Mouse (Mus musculus) cortical plate, adult 2 months (tissue): Measurements from ENCODE around the gene Rps6kc1. TPM values are rescaled to one million over a fixed set of nuclear protein-coding genes. Genes with fewer than 3 reads are reported as not detected.
A peak's percentile ranks its signal among the peaks of the same experiment; 100 is the strongest.

ENCODE experiments used
- H3K27ac ChIP-seq: fragments of 200-500 bp; 2 replicates; pipeline ENCODE4 v1.5.1; 2012; ENCODE audit warnings: low read length, control low read depth, inconsistent platforms; ENCODE audit not compliant: insufficient read depth
- H3K4me1 ChIP-seq: fragments of 200-500 bp; 2 replicates; pipeline ENCODE4 v1.6.1; 2011; ENCODE audit warnings: low read length; ENCODE audit not compliant: control insufficient read depth, insufficient read depth
- H3K4me3 ChIP-seq: fragments of 200-500 bp; 2 replicates; pipeline ENCODE4 v1.5.1; 2011; ENCODE audit warnings: mild to moderate bottlenecking, low read length, control low read depth; ENCODE audit not compliant: insufficient read depth
- CTCF ChIP-seq: fragments of 200-500 bp; IDR thresholded peaks from 2 replicates; pipeline ENCODE4 v1.5.1; 2011; ENCODE audit warnings: mild to moderate bottlenecking, control low read depth, low read length; ENCODE audit not compliant: insufficient read depth; ENCODE audit errors: extremely low read depth
- POLR2A ChIP-seq: fragments of 200-500 bp; IDR thresholded peaks from 2 replicates; pipeline ENCODE4 v1.6.1; 2011; ENCODE audit warnings: mild to moderate bottlenecking, low read length, control low read depth; ENCODE audit not compliant: insufficient read depth; ENCODE audit errors: extremely low read depth
- polyA plus RNA-seq: library from polyadenylated mRNA; depleted of rRNA; stranded (reverse); fragments of >200 nt; gene quantifications from 2 replicates; pipeline ENCODE4 v1.2.3, GENCODE M21; 2012

Rps6kc1 gene
- polyA plus RNA-seq, 1 experiment: 30.7 TPM

- peak overlapping the region; percentile 50 for H3K4me3 ChIP-seq
- H3K27ac ChIP-seq: peak overlapping the region; percentile 6; the same call in 1 of the 2 replicates
- TF ChIP-seq CTCF: no peak
- TF ChIP-seq POLR2A: no peak
- peaks cover 4% of the 10 kb centered on the region; the same call in 1 of the 2 replicates for H3K4me1 ChIP-seq
These were observed 734 bp downstream of the Rps6kc1 start for GRCm38 (mm10) chr1:190910836-190911235.

GRCm38 (mm10) chr1:190904714-190905113 lies 6.9 kb downstream of the Rps6kc1 start:
- Histone ChIP-seq H3K27ac (no peak overlapping the region), H3K4me3 (no peak overlapping the region), H3K4me1 (peaks cover 6% of the 10 kb centered on the region; the same call in 1 of the 2 replicates)
- TF ChIP-seq POLR2A (no peak), CTCF (no peak)

GRCm38 (mm10) chr1:190904136-190904535 lies 7.4 kb downstream of the Rps6kc1 start:
- peaks cover 4% of the 10 kb centered on the region; the same call in 1 of the 2 replicates for H3K4me1 ChIP-seq
- no peak overlapping the region for H3K27ac ChIP-seq
- no peak overlapping the region for H3K4me3 ChIP-seq
- TF ChIP-seq CTCF (no peak), POLR2A (no peak)

GRCm38 (mm10) chr1:190901082-190901481 lies 10.5 kb downstream of the Rps6kc1 start:
- TF ChIP-seq CTCF: no peak
- no peak for TF ChIP-seq POLR2A

GRCm38 (mm10) chr1:190898899-190899575 lies 12.5 kb downstream of the Rps6kc1 start:
- Histone ChIP-seq H3K4me3 (no peak overlapping the region), H3K27ac (no peak overlapping the region), H3K4me1 (peaks cover 2% of the 10 kb centered on the region; the same call in 1 of the 2 replicates)
- TF ChIP-seq POLR2A: no peak
- no peak for TF ChIP-seq CTCF

More at GRCm38 (mm10) chr1:190901082-190901481, 10.5 kb downstream of the Rps6kc1 start:
- H3K27ac ChIP-seq: no peak overlapping the region
- peaks cover 2% of the 10 kb centered on the region; the same call in 1 of the 2 replicates for H3K4me1 ChIP-seq
- H3K4me3 ChIP-seq: no peak overlapping the region

- H3K4me3 ChIP-seq: no peak overlapping the region
- H3K4me1 ChIP-seq: no peaks in the 10 kb centered on the region
- no peak for TF ChIP-seq POLR2A
- no peak for TF ChIP-seq CTCF
- H3K27ac ChIP-seq: no peak overlapping the region
These were observed 13.4 kb downstream of the Rps6kc1 start for GRCm38 (mm10) chr1:190898186-190898585.

GRCm38 (mm10) chr1:190893559-190894167 lies 17.9 kb downstream of the Rps6kc1 start:
- Histone ChIP-seq H3K4me3 (no peak overlapping the region), H3K27ac (no peak overlapping the region)
- TF ChIP-seq CTCF (no peak), POLR2A (no peak)

GRCm38 (mm10) chr1:190888646-190889045 lies 22.9 kb downstream of the Rps6kc1 start:
- H3K4me1 ChIP-seq: no peaks in the 10 kb centered on the region
- no peak overlapping the region for H3K27ac ChIP-seq
- TF ChIP-seq POLR2A (no peak), CTCF (no peak)
- no peak overlapping the region for H3K4me3 ChIP-seq

More at GRCm38 (mm10) chr1:190893559-190894167, 17.9 kb downstream of the Rps6kc1 start:
- no peaks in the 10 kb centered on the region for H3K4me1 ChIP-seq

GRCm38 (mm10) chr1:190888031-190888430 lies 23.5 kb downstream of the Rps6kc1 start:
- TF ChIP-seq POLR2A (no peak), CTCF (no peak)

GRCm38 (mm10) chr1:190886014-190886413 lies 25.6 kb downstream of the Rps6kc1 start:
- Histone ChIP-seq H3K4me3 (no peak overlapping the region), H3K27ac (no peak overlapping the region)
- no peak for TF ChIP-seq CTCF
- TF ChIP-seq POLR2A: no peak

More at GRCm38 (mm10) chr1:190888031-190888430, 23.5 kb downstream of the Rps6kc1 start:
- H3K27ac ChIP-seq: no peak overlapping the region
- H3K4me3 ChIP-seq: no peak overlapping the region
- H3K4me1 ChIP-seq: no peaks in the 10 kb centered on the region

GRCm38 (mm10) chr1:190881422-190881821 lies 30.1 kb downstream of the Rps6kc1 start:
- Histone ChIP-seq H3K27ac (no peak overlapping the region), H3K4me3 (no peak overlapping the region), H3K4me1 (no peaks in the 10 kb centered on the region)
- TF ChIP-seq POLR2A (no peak), CTCF (peak; percentile 58)

More at GRCm38 (mm10) chr1:190886014-190886413, 25.6 kb downstream of the Rps6kc1 start:
- no peaks in the 10 kb centered on the region for H3K4me1 ChIP-seq
